Mouse (Mus musculus) C2C12 (cell line): ENCODE data around the gene Brwd1. TPM values are rescaled to one million over a fixed set of nuclear protein-coding genes. Genes with fewer than 3 reads are reported as not detected.

Experiments
- H3K27me3 ChIP-seq: one replicate; pipeline ENCODE4 v1.6.1; 2011; ENCODE audit not compliant: control insufficient read depth, insufficient read depth, insufficient read length
- H3K36me3 ChIP-seq: one replicate; pipeline ENCODE4 v1.6.1; 2011; ENCODE audit not compliant: control insufficient read depth, insufficient read depth
- H3K4me3 ChIP-seq: one replicate; pipeline ENCODE4 v1.5.1; 2011; ENCODE audit warnings: mild to moderate bottlenecking, control low read depth; ENCODE audit not compliant: poor library complexity, insufficient read depth, severe bottlenecking
- H3K79me2 ChIP-seq: one replicate; pipeline ENCODE4 v1.6.1; 2011; ENCODE audit not compliant: control insufficient read depth, insufficient read depth
- H3K79me3 ChIP-seq: one replicate; pipeline ENCODE4 v1.6.1; 2011; ENCODE audit warnings: low read depth, control low read depth
- H3ac ChIP-seq: one replicate; pipeline ENCODE3; 2011; ENCODE audit warnings: low read depth; ENCODE audit not compliant: control insufficient read depth, insufficient read length
- CEBPB ChIP-seq: IDR thresholded peaks from one replicate; pipeline ENCODE4 v1.6.1; 2011; ENCODE audit warnings: low read depth, mild to moderate bottlenecking, control low read depth, moderate library complexity
- CTCF ChIP-seq: IDR thresholded peaks from one replicate; pipeline ENCODE4 v1.5.1; 2011; ENCODE audit not compliant: control insufficient read depth, insufficient read depth, insufficient read length
- FOSL1 ChIP-seq: IDR thresholded peaks from one replicate; pipeline ENCODE4 v1.8.0; 2011; ENCODE audit warnings: mild to moderate bottlenecking, low read length; ENCODE audit not compliant: poor library complexity, insufficient read depth, severe bottlenecking
- MAX ChIP-seq: IDR thresholded peaks from one replicate; pipeline ENCODE4 v1.6.1; 2011; ENCODE audit warnings: mild to moderate bottlenecking, control low read depth
- MYOD1 ChIP-seq: IDR thresholded peaks from one replicate; pipeline ENCODE4 v1.6.1; 2011; ENCODE audit warnings: low read depth; ENCODE audit not compliant: control insufficient read depth, insufficient read length
- MYOG ChIP-seq: IDR thresholded peaks from one replicate; pipeline ENCODE4 v1.6.1; 2011; ENCODE audit not compliant: control insufficient read depth, insufficient read length; ENCODE audit errors: extremely low read depth
- USF1 ChIP-seq: IDR thresholded peaks from one replicate; pipeline ENCODE4 v1.6.1; 2011; ENCODE audit warnings: low read depth, mild to moderate bottlenecking, control low read depth, moderate library complexity
- polyA plus RNA-seq: library from polyadenylated mRNA; unstranded; fragments of >200 nt; fragmentation: generic; extraction: Trizol; gene quantifications from one replicate; pipeline ENCODE4 v1.2.1, GENCODE M21; 2012; ENCODE audit warnings: missing spikeins

The Brwd1 gene
- polyA plus RNA-seq, 1 experiment, result 11.1 TPM

DNA sequence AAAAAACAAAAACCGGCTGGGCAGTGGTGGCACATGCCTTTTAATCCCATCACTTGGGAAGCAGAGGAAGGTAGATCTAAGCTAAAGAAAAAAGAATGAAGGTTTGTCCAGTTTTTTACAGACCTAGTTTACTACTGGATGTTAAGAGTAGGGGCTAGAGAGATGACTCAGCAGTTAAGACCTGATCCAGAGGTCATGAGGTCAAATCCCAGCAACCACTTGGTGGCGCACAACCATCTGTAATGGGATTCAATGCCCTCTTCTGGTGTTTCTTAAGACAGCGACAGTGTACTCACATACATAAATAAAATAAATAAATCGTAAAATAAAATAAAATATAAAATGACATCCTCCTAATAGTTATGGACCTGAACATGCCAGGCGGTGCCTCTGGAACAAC lies 38.2 kb downstream of the Brwd1 start:
- H3ac ChIP-seq, result no peak overlapping the region
- peaks cover 69% of the 10 kb centered on the region for H3K36me3 ChIP-seq
- H3K27me3 ChIP-seq, result no peaks in the 10 kb centered on the region
- H3K4me3 ChIP-seq, result no peak overlapping the region
- H3K79me3 ChIP-seq, result no peaks in the 10 kb centered on the region
- peaks cover 4% of the 10 kb centered on the region for H3K79me2 ChIP-seq
- no peak for TF ChIP-seq CTCF
- TF ChIP-seq MYOD1, result no peak
- no peak for TF ChIP-seq MYOG
- no peak for TF ChIP-seq MAX
- no peak for TF ChIP-seq FOSL1
- no peak for TF ChIP-seq CEBPB
- no peak for TF ChIP-seq USF1

DNA sequence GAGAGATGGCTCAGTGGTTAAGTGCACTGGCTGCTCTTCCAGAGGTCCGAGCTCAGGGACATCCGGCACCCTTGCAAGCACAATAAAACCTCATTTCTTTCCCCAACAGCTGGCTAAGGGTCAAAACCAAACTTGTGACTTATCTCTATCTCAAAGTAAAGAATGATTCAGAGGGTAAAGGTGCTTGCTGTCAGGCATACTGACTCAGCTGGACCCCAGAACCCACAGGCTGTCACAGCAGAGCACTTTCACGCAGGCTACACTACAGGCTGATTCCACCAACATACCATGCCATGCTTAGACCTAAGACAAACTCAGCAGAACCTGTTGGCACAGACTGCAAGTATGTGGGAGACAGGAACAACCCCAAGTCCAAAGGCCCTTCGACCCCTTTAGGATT lies 41.6 kb downstream of the Brwd1 start:
- no peaks in the 10 kb centered on the region for H3K79me2 ChIP-seq
- no peaks in the 10 kb centered on the region for H3K27me3 ChIP-seq
- no peak overlapping the region for H3K4me3 ChIP-seq
- no peak for TF ChIP-seq USF1
- TF ChIP-seq MYOD1, result no peak
- no peak for TF ChIP-seq FOSL1
- no peak for TF ChIP-seq CEBPB
- no peak for TF ChIP-seq CTCF
- no peak for TF ChIP-seq MYOG
- TF ChIP-seq MAX, result no peak
- no peaks in the 10 kb centered on the region for H3K79me3 ChIP-seq
- H3ac ChIP-seq, result no peak overlapping the region
- H3K36me3 ChIP-seq, result peaks cover 78% of the 10 kb centered on the region

DNA sequence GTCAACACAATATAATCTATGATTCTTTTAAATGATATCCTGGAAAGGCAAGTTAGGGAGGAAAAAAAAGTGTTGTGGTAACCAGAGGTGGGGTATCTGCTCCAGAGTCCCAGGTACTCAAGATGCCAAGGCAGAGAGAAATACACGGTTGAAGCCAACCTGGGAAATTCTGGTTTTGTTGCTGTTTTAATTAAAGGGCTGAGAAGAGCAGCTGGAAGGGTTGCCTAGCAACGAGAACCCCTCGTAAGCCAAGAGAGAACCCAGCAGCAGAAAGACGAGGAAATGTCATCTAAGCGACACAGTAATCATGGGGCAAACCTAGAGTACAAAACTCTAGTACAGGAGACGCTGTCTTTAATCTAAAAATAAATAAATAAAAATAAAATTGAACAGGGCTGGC lies 42.8 kb downstream of the Brwd1 start:
- no peak overlapping the region for H3ac ChIP-seq
- H3K79me2 ChIP-seq, result no peaks in the 10 kb centered on the region
- H3K4me3 ChIP-seq, result no peak overlapping the region
- no peaks in the 10 kb centered on the region for H3K27me3 ChIP-seq
- H3K36me3 ChIP-seq, result peaks cover 85% of the 10 kb centered on the region
- TF ChIP-seq MYOD1 (no peak), CEBPB (no peak), MAX (no peak), USF1 (no peak), CTCF (no peak), MYOG (no peak), FOSL1 (no peak)
- H3K79me3 ChIP-seq, result no peaks in the 10 kb centered on the region

DNA sequence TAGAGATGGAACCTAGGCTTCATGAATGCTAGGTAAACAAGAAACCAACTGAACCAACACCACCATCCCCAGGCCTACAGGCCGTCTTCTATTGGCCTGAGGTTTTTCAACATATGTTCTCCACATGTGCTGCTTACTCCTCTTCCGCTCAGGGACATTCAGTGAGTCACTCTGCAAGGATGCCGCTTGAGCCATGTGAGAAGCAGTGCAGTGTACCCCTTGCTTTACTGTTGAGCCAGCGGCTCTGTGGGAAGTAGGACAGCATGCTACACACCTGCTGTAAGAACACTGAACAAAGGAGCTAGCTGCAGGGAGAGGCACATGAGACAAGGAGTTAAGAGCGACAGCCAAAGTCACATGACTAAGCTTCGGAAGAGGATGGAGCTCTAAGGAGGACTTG lies 47.9 kb downstream of the Brwd1 start:
- Histone ChIP-seq H3ac (no peak overlapping the region), H3K79me2 (no peaks in the 10 kb centered on the region), H3K79me3 (no peaks in the 10 kb centered on the region), H3K27me3 (no peaks in the 10 kb centered on the region), H3K36me3 (peaks cover 88% of the 10 kb centered on the region), H3K4me3 (no peak overlapping the region)
- TF ChIP-seq MAX, result no peak
- no peak for TF ChIP-seq CTCF
- no peak for TF ChIP-seq CEBPB
- TF ChIP-seq USF1, result no peak
- no peak for TF ChIP-seq FOSL1
- no peak for TF ChIP-seq MYOG
- TF ChIP-seq MYOD1, result no peak

DNA sequence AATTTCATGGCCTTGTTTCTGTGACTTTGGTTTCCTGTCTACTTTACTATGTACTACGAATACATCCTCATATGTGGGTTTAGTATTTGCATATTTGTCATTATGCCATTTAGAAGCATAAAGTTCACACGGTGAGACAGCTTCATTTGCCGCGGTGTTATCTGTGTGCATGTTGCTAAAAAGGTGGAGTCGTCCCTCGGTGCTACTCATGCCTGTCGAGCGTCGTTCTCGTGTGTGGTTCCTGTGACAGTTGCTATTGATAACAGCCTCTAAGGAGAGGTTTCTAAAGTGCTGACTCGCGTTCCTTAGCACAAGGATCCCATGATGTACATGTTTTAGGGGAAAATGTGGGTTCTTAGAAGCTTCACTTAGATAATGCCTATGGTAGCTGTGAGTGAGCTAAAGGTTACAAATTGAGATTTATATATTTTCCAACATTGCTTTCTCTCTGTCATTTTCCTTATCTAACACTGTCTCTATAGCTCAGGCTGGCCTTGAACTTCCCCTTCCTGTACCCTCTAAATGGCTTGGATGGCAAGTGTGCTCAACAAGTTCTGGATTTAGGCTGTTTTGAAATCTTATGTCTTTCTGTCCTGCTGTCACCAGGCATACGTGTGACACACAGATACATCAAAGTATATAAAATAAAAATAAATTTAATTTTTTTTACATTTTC lies 49.8 kb downstream of the Brwd1 start:
- H3K79me2 ChIP-seq, result no peaks in the 10 kb centered on the region
- H3K79me3 ChIP-seq, result no peaks in the 10 kb centered on the region
- TF ChIP-seq MYOD1, result no peak
- no peak for TF ChIP-seq USF1
- peaks cover 91% of the 10 kb centered on the region for H3K36me3 ChIP-seq
- H3K4me3 ChIP-seq, result no peak overlapping the region
- H3K27me3 ChIP-seq, result no peaks in the 10 kb centered on the region
- no peak overlapping the region for H3ac ChIP-seq

DNA sequence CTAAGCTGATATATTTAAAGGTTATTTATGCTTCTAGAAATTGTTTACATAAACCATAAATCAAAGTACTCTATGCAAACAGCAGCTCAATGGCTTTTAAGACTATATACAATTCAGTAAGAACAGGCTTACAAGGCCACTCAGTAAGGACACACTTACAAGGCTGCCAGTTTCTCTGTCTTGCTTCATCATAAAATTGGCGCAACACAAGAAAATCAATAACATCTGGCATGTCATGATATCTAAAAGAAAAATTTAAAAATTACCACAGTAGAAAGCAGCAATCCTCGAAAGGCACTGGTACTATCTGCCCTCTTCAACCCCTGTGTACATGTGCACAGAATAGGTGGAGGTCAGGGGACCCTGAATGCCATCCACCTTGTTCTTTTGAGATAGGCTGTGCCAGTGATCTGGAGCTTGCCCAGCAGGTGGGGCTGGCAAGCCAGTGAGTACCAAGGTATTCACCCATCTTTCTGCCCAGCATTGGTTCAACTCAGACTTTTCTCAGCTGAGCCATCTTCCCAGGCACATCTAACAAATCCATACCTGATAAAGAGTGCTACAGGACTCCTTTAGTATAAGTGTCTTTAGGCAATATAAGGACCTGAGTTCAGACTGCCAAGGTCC lies 51.7 kb downstream of the Brwd1 start:
- Histone ChIP-seq H3ac (no peak overlapping the region), H3K79me2 (no peaks in the 10 kb centered on the region), H3K79me3 (no peaks in the 10 kb centered on the region), H3K36me3 (peaks cover 91% of the 10 kb centered on the region), H3K27me3 (no peaks in the 10 kb centered on the region), H3K4me3 (no peak overlapping the region)
- TF ChIP-seq USF1, result no peak
- TF ChIP-seq CEBPB, result no peak
- no peak for TF ChIP-seq MYOG
- no peak for TF ChIP-seq FOSL1
- no peak for TF ChIP-seq CTCF
- no peak for TF ChIP-seq MYOD1
- TF ChIP-seq MAX, result no peak
